Mouse (Mus musculus): Measurements from ENCODE around the gene Klf1. TPM values are rescaled to one million over a fixed set of nuclear protein-coding genes. Genes with fewer than 3 reads are reported as not detected.

Gene Klf1
- polyA plus RNA-seq (2012; ENCODE audit: low replicate concordance), result 15.8 and 107 TPM in 2 replicates

DNA sequence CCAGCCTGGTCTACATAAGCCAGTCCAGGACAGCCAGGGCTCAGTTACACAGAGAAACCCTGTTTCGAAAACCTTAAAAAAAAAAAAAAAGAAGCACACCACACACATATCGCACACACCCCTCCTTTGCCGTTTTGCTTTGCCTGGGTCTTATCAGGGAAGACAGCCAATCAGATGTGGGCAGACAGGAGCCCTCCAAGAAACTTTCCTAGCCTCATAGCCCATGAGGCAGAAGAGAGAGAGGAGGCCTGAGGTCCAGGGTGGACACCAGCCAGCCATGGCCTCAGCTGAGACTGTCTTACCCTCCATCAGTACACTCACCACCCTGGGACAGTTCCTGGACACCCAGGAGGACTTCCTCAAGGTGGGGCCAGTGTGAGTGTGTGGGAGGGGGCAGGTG lies at the start of gene Klf1:
TSS of gene Klf1 (plus strand) at position 177 of the 400 bp plus-strand sequence.

DNA sequence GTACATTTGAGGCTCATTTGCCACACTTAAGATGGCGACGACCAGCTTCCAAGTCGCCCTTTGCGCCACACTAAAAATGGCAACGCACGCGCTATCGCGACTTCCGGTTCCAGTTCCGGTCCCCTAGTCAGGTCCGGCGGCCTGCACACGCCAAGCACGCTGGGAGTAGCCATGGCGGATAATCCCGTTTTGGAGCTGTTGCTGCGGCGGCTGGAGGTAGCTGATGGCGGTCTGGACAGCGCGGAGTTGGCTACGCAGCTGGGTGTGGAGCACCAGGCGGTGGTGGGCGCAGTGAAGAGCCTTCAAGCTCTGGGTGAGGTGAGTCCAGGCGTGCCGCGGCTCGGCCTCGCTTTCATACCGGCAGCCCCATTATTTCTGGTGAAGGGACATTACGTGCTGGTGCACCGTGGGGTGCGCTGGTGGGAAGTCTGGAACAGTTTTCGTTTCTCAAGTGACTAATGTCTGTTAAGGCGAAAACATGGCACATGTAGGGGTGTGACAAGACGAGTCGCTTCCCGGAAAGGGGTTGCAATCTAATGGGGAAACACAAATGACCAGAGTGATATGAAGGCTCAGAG lies 44.8 kb upstream of the Klf1 start, which contains the start of gene Farsa:
TSS of gene Farsa (plus strand) at position 126 of the 578 bp plus-strand sequence.

DNA sequence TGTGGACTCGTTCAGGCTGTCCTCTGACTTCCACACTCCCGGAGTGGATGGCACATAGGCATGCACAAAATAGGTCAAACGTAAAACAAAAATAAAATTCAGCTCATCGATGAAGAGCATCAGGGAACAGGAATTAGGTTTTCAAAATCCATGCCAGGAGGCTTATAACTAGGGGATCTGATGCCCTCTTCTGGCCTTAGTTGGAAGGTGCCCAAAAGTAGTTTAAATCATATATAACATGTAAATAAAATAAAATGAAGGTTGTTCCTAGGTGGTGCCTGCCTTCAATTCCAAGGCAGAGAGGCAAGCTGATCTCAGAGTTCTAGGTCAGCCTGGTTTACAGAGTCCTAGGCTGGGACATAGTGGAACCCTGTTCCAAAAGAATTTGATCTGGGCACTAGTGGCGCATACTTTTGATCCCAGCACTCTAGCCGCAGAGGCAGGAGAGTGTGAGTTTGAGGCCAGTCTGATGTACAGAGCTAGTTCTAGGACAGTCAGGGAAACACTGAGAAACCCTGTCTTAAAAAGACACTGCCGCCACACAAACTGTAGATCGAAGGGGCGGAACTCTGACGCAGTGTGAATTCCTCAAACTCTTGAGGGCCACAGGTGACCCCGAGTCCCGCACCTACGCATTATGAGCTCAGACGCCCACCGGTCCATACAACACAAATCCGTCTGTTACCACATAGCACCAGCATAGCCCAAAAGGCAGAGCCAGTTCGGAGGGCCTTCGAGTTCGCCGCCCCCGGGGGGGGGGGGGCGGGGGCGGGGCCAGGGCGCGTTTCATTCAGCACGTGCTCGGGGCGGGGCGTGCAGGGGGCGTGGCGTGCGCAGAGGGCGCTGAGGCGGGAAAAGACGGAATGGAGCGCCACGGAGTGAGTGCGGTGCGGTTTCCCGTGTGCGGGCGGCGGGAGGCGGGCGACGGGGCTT lies 30.1 kb upstream of the Klf1 start, which contains the start of gene Syce2:
TSS of gene Syce2 (plus strand) at position 736 of the 933 bp plus-strand sequence.

DNA sequence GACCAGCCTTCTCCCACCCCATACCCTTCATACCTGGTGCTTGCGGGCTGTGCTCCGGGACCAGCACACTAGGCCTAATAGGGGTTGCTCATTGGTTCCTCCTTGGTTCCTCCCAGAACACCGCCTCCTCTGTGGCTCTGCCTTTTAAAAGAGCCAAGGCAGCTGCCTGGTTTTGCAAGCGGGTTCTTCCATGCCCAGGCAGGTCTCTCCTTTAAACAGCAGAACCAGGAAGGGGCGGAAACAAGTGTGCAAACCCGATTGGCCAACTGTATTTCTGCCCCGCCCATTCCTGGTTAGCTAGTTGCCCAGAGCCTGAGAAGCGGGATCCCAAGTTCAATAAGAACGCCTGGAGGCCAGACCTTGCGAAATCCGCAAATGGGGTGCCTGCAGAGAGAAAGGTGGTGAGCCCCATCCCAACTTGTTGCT lies 8.0 kb upstream of the Klf1 start, which contains the start of gene Gcdh:
TSS of gene Gcdh (minus strand) at position 213 of the 426 bp plus-strand sequence.

DNA sequence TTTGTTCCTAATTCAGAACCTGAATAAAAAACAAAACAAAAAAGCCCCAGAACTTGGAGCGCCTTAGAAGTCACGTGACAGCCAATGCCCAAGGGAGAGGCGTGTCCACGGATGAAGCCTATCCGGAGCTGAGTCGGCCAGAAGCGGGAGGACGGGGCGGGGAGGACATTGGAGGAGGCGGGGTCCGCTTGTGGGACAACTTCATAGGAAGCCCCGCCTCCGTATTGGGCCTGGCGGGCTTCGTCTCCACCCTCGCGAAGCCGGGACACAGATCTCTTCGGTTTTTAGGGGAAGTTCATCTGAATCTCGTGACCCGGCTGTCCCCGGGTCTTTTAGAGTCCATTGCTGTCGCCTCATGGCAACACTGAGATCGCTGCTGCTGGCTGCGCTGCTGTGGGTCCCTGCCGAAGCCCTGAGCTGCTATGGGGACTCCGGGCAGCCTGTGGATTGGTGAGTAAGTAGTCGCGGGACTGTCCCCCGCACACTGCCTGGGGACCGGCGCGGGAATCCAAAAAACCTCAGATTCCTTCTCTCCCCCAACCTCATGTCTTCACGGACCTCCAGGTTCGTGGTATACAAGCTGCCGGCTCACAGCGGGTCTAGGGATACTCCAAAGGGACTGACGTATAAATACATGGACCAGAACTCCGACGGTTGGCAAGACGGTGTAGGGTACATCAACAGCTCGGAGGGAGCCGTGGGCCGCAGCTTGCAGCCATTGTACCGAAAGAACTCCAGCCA lies 6.9 kb downstream of the Klf1 start, which contains the start of gene Dnase2a:
TSS of gene Dnase2a (plus strand) at position 140 of the 741 bp plus-strand sequence.

DNA sequence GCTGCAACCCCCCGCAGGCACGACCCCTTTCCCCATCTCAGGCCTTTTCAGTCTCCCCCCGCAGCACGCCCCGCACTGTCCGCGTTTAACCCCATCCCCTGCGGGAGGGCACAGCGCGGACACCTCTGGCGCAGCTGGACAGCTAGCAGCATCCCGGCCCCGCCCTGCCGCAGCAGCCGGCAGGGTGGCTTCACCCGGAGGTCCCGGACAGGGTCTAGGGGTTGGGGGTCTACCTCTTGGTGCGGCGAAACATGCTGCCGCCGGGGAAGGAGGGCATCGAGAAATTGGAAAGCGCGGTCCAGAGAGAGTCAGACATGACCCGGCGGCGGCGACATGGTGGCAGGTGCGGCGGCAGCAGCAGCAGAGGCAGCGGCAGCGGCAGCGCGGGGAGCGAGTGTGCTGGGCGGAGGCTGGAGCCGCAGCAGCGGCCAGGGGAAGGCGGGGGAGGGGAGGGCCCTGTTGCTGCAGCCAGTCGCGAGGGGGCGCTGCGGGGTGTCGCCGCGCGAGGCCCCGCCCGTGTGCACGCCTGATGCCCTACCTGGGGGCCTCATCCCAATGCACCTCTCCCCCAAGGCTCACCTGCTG lies 35.3 kb downstream of the Klf1 start, which contains the start of gene Mast1:
TSS of gene Mast1 (minus strand) at position 398 of the 585 bp plus-strand sequence.

DNA sequence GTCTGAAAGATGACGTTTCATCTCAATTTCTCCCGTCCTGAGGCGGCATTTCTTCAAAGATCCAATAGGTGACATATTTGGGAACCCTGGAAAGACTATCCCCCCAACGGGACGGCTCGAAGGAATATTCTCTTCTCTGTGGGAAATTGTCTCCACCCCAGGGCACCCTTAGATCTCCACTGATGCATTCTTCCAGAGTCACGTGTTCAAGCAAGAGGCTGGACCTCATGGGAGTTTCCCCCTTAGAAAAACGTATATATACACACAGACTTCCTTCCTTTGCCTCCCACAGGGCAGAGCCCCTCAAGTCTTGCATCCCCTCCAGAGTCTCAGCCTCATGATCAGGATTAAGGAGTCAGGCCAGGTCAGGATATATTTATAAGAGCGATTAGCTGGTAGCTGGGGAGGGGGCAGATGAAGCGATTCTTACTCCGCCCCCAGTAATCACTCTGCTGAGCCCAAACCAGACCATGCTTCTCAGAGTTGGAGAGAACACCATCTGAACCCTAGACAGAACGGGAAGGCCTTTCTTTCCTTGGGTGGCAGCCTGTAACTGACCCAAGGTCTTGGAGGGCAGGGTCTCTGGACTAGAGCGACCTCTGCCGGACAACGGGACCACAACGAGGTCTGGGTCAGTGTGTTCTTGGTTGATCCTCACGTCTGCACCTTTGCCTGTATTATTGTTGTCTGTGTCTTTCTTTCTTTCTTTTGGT lies 45.0 kb downstream of the Klf1 start, which contains the start of gene Rtbdn:
TSS of gene Rtbdn (plus strand) at position 464 of the 713 bp plus-strand sequence.

Other genes with a start within 250 kb of the Klf1 start
- gene Ier2, start 239.1 kb upstream of the Klf1 start, polyA plus RNA-seq (2012; ENCODE audit: low replicate concordance), result 110 and 415 TPM in 2 replicates
- gene Trmt1, start 215.6 kb upstream of the Klf1 start, polyA plus RNA-seq (2012; ENCODE audit: low replicate concordance), result 148 and 293 TPM in 2 replicates
- 94.0 and 104 TPM in 2 replicates for gene Nacc1, start 214.1 kb upstream of the Klf1 start, polyA plus RNA-seq (2012; ENCODE audit: low replicate concordance)
- 180 and 253 TPM in 2 replicates for gene Lyl1, start 200.5 kb upstream of the Klf1 start, polyA plus RNA-seq (2012; ENCODE audit: low replicate concordance)
- gene G430095P16Rik, start 178.9 kb upstream of the Klf1 start, polyA plus RNA-seq (2012; ENCODE audit: low replicate concordance), result 24.7 and 29.3 TPM in 2 replicates
- 27.0 and 31.4 TPM in 2 replicates for gene Nfix, start 101.6 kb upstream of the Klf1 start, polyA plus RNA-seq (2012; ENCODE audit: low replicate concordance)
- 1.8 and 2.7 TPM in 2 replicates for gene Dand5, start 79.1 kb upstream of the Klf1 start, polyA plus RNA-seq (2012; ENCODE audit: low replicate concordance)
- 27.9 and 40.8 TPM in 2 replicates for gene Gadd45gip1, start 70.4 kb upstream of the Klf1 start, polyA plus RNA-seq (2012; ENCODE audit: low replicate concordance)
- gene Rad23a, start 61.3 kb upstream of the Klf1 start, polyA plus RNA-seq (2012; ENCODE audit: low replicate concordance), result 457 and 479 TPM in 2 replicates
- gene Calr, start 55.0 kb upstream of the Klf1 start, polyA plus RNA-seq (2012; ENCODE audit: low replicate concordance), result 286 and 333 TPM in 2 replicates
- gene Farsa, start 44.9 kb upstream of the Klf1 start, polyA plus RNA-seq (2012; ENCODE audit: low replicate concordance), result 28.3 and 50.1 TPM in 2 replicates
- 12.7 and 13.2 TPM in 2 replicates for gene Syce2, start 29.8 kb upstream of the Klf1 start, polyA plus RNA-seq (2012; ENCODE audit: low replicate concordance)
- 22.8 and 49.5 TPM in 2 replicates for gene Gcdh, start 8.0 kb upstream of the Klf1 start, polyA plus RNA-seq (2012; ENCODE audit: low replicate concordance)
- gene Dnase2a, start 6.6 kb downstream of the Klf1 start, polyA plus RNA-seq (2012; ENCODE audit: low replicate concordance), result 13.7 and 72.9 TPM in 2 replicates
- 1.4 and 2.3 TPM in 2 replicates for gene Mast1, start 35.4 kb downstream of the Klf1 start, polyA plus RNA-seq (2012; ENCODE audit: low replicate concordance)
- gene Rtbdn, start 45.1 kb downstream of the Klf1 start, polyA plus RNA-seq (2012; ENCODE audit: low replicate concordance), result not detected in 2 replicates
- not detected in 2 replicates for gene Gm49661, start 67.5 kb downstream of the Klf1 start, polyA plus RNA-seq (2012; ENCODE audit: low replicate concordance)
- 10.7 and 94.5 TPM in 2 replicates for gene Prdx2, start 67.7 kb downstream of the Klf1 start, polyA plus RNA-seq (2012; ENCODE audit: low replicate concordance)
- 196 and 282 TPM in 2 replicates for gene Rnaseh2a, start 67.8 kb downstream of the Klf1 start, polyA plus RNA-seq (2012; ENCODE audit: low replicate concordance)
- 324 and 1,538 TPM in 2 replicates for gene Junb, start 76.8 kb downstream of the Klf1 start, polyA plus RNA-seq (2012; ENCODE audit: low replicate concordance)
- gene Hook2, start 88.7 kb downstream of the Klf1 start, polyA plus RNA-seq (2012; ENCODE audit: low replicate concordance), result 6.5 and 8.4 TPM in 2 replicates
- not detected in 2 replicates for gene Best2, start 112.6 kb downstream of the Klf1 start, polyA plus RNA-seq (2012; ENCODE audit: low replicate concordance)
- 55.1 and 111 TPM in 2 replicates for gene Asna1, start 123.4 kb downstream of the Klf1 start, polyA plus RNA-seq (2012; ENCODE audit: low replicate concordance)
- 260 and 442 TPM in 2 replicates for gene Trir, start 124.9 kb downstream of the Klf1 start, polyA plus RNA-seq (2012; ENCODE audit: low replicate concordance)
- 9.5 and 12.9 TPM in 2 replicates for gene Tnpo2, start 135.0 kb downstream of the Klf1 start, polyA plus RNA-seq (2012; ENCODE audit: low replicate concordance)
- gene Fbxw9, start 158.1 kb downstream of the Klf1 start, polyA plus RNA-seq (2012; ENCODE audit: low replicate concordance), result 20.6 and 23.5 TPM in 2 replicates
- gene Gm5741, start 166.1 kb downstream of the Klf1 start, polyA plus RNA-seq (2012; ENCODE audit: low replicate concordance), result 1.1 TPM in 1 of 2 replicates, not detected in the other
- 31.6 and 110 TPM in 2 replicates for gene Dhps, start 169.8 kb downstream of the Klf1 start, polyA plus RNA-seq (2012; ENCODE audit: low replicate concordance)
- gene Wdr83os, start 178.8 kb downstream of the Klf1 start, polyA plus RNA-seq (2012; ENCODE audit: low replicate concordance), result 5.6 and 16.3 TPM in 2 replicates
- gene Wdr83, start 179.4 kb downstream of the Klf1 start, polyA plus RNA-seq (2012; ENCODE audit: low replicate concordance), result 8.9 and 19.5 TPM in 2 replicates
- 27.4 and 79.7 TPM in 2 replicates for gene Man2b1, start 181.3 kb downstream of the Klf1 start, polyA plus RNA-seq (2012; ENCODE audit: low replicate concordance)
- gene Zfp791, start 221.2 kb downstream of the Klf1 start, polyA plus RNA-seq (2012; ENCODE audit: low replicate concordance), result not detected in 2 replicates
- not detected in 2 replicates for gene Cks1brt, start 250.0 kb downstream of the Klf1 start, polyA plus RNA-seq (2012; ENCODE audit: low replicate concordance)

Data from hematopoietic multipotent progenitor cell, adult 10-12 weeks (in vitro differentiated cells).